8 mouse cellular contexts compared by ENCODE assay signal in the genomic region with DNA sequence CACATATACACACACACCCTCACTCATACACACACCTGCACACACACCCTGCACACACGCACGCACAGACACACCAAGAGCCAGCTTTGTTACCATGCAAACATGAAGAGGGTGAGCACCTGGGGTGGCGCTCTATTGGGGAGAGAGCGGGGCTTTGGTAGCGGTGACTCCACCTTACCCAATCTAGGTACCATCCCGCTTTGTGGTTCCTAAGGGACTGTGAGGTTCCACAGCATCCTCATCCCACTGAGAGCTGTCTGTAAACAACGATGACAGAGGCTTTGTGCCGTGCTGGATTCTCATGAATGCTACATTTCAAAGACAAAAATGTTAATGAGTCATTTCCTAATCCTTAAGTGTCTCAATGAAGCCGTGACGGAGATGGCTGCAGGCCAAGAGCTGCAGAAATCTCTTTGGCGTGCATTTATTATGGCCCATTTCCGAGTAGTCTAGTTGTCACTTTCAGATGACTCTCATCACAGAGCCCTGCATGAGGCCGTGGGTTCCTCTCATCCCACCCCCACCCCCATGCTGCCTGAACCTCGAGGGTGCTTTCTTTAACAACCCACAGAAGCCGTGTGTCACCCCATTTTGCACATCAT. TPM values are rescaled to one million over a fixed set of nuclear protein-coding genes. Genes with fewer than 3 reads are reported as not detected.
DNase-seq lines count a peak whose midpoint lies in the region; ATAC-seq and TF ChIP-seq lines count a peak whose summit lies in the region.

No protein-coding gene starts in this region.

- H3K4me2 ChIP-seq in stomach, postnatal 0 days (replicated peaks; ENCODE audit: low read depth): no peak overlapping the region

- intact Hi-C loops in gastrocnemius, postnatal 14 days (cut with DNase I; ENCODE audit: low total_unique reads): no loop called here
- intact Hi-C loops in gastrocnemius, postnatal 36 days (cut with DNase I): no loop called here

- no peak overlapping the region for H3K9ac ChIP-seq in stomach, postnatal 0 days (ENCODE audit: low read length)

- 39% methylated on average over 15 of the region's 15 CpGs for WGBS in stomach, postnatal 0 days

- no peaks in the 10 kb centered on the region for H3K27me3 ChIP-seq in stomach, postnatal 0 days (ENCODE audit: control insufficient read depth, insufficient read depth, low read length)

- H3K4me1 ChIP-seq in stomach, postnatal 0 days (replicated peaks; ENCODE audit: control insufficient read depth, insufficient read depth): peaks cover 2% of the 10 kb centered on the region; the same call in 1 of the 2 replicates

- no peak overlapping the region for H3K4me3 ChIP-seq in stomach, postnatal 0 days (ENCODE audit: low read depth, low read length)

- peak; percentile 38 for DNase-seq in gastrocnemius, postnatal 14 days
- DNase-seq in gastrocnemius, postnatal 36 days: no peak
- peak; percentile 71 for DNase-seq in MN1 (ENCODE audit: low spot score)
- DNase-seq in frontal cortex, postnatal 14 days (ENCODE audit: low spot score in 2 of 2): peak; percentile 33 to 42
- DNase-seq in kidney, postnatal 10 days: peak; percentile 91
- peak; percentile 83 to 88 for DNase-seq in lung, postnatal 4 days
- DNase-seq in spleen, postnatal 36 days (ENCODE audit: low spot score in 2 of 2): no peak
- no peak for DNase-seq in stomach, postnatal 0 days (ENCODE audit: low spot score)

- no peak for TF ChIP-seq CTCF in stomach, postnatal 0 days (IDR thresholded peaks at IDR 0.05; ENCODE audit: low read depth)

- no peak for ATAC-seq in stomach, postnatal 0 days (ENCODE audit: low FRiP score, low TSS enrichment)

- H3K36me3 ChIP-seq in stomach, postnatal 0 days (ENCODE audit: control insufficient read depth, insufficient read depth, low read length): no peaks in the 10 kb centered on the region

- no peaks in the 10 kb centered on the region for H3K9me3 ChIP-seq in stomach, postnatal 0 days (ENCODE audit: control insufficient read depth, low read length)

- H3K27ac ChIP-seq in stomach, postnatal 0 days (replicated peaks): no peak overlapping the region

- no peak for TF ChIP-seq EP300 in stomach, postnatal 0 days (optimal IDR thresholded peaks at IDR 0.05)

RNA-seq across cellular contexts. Expression of a gene that starts 10.5 kb away (rescaled TPM):
- total RNA-seq in gastrocnemius, postnatal 14 days (2021): 1 to 10 TPM in 1 of 2 experiments, under 1 TPM in 1; 0.73 to 1.8 TPM
- total RNA-seq in gastrocnemius, postnatal 36 days (2021): 1 to 10 TPM in 1 of 2 experiments, under 1 TPM in 1; 0.84 to 1.0 TPM
- 2.1 and 2.9 TPM in 2 replicates for polyA plus RNA-seq in stomach, postnatal 0 days (2015; fragmentation: Nextera tagmentation; extraction: Ambion mirVana)

Comparison
In these comparisons a context has a peak if more than half of its experiments do, and no peak if none do; other contexts are left out.
1. DNase-seq: peak in gastrocnemius, postnatal 14 days (single experiment), MN1 (single experiment), frontal cortex, postnatal 14 days (2 of 2), kidney, postnatal 10 days (single experiment) and lung, postnatal 4 days (2 of 2); none in gastrocnemius, postnatal 36 days (0 of 2), spleen, postnatal 36 days (0 of 2) and stomach, postnatal 0 days (single experiment).